ENCODE assay signal across 8 mouse cellular contexts in genomic region chr13:96943571-96943970, GRCm38 (mm10). TPM values are rescaled to one million over a fixed set of nuclear protein-coding genes. Genes with fewer than 3 reads are reported as not detected.
DNase-seq lines count a peak whose midpoint lies in the region; ATAC-seq lines count a peak whose summit lies in the region.

No protein-coding gene starts in this region.

- no peaks in the 10 kb centered on the region for H3K36me3 ChIP-seq in hindbrain, embryonic 15.5 days
- no peaks in the 10 kb centered on the region for H3K36me3 ChIP-seq in hindbrain, embryonic 13.5 days
- H3K36me3 ChIP-seq in midbrain, embryonic 10.5 days, result no peaks in the 10 kb centered on the region

- H3K4me2 ChIP-seq in hindbrain, embryonic 15.5 days, result no peak overlapping the region
- H3K4me2 ChIP-seq in hindbrain, embryonic 13.5 days, result no peak overlapping the region

- DNase-seq in right cerebral cortex, postnatal 4 days, result peak; percentile 68
- no peak for DNase-seq in right cerebral cortex, postnatal 36 days (ENCODE audit: low spot score in 2 of 2)
- DNase-seq in kidney, adult 9 months, result peak; percentile 69
- DNase-seq in testis, postnatal 14 days (ENCODE audit: low spot score), result peak; percentile 28
- no peak for DNase-seq in urinary bladder, adult 2 months (ENCODE audit: low spot score)
- no peak for DNase-seq in midbrain, embryonic 10.5 days (ENCODE audit: low spot score)

- H3K9ac ChIP-seq in hindbrain, embryonic 15.5 days, result no peak overlapping the region
- no peak overlapping the region for H3K9ac ChIP-seq in hindbrain, embryonic 13.5 days

- peaks cover 4% of the 10 kb centered on the region; the same call in 1 of the 2 replicates for H3K4me1 ChIP-seq in hindbrain, embryonic 15.5 days (replicated peaks)
- H3K4me1 ChIP-seq in hindbrain, embryonic 13.5 days (replicated peaks), result peaks cover 4% of the 10 kb centered on the region
- no peaks in the 10 kb centered on the region for H3K4me1 ChIP-seq in midbrain, embryonic 10.5 days

- WGBS in hindbrain, embryonic 15.5 days, result 39% methylated on average over 3 of the region's 3 CpGs
- 39% methylated on average over 3 of the region's 3 CpGs for WGBS in hindbrain, embryonic 13.5 days
- WGBS in midbrain, embryonic 10.5 days, result 70% methylated on average over 3 of the region's 3 CpGs

- no peak overlapping the region for H3K4me3 ChIP-seq in hindbrain, embryonic 15.5 days
- H3K4me3 ChIP-seq in hindbrain, embryonic 13.5 days, result no peak overlapping the region
- H3K4me3 ChIP-seq in midbrain, embryonic 10.5 days, result no peak overlapping the region

- no peaks in the 10 kb centered on the region for H3K9me3 ChIP-seq in hindbrain, embryonic 15.5 days
- no peaks in the 10 kb centered on the region for H3K9me3 ChIP-seq in hindbrain, embryonic 13.5 days
- H3K9me3 ChIP-seq in midbrain, embryonic 10.5 days (replicated peaks), result no peaks in the 10 kb centered on the region

- peak; percentile 38; the same call in 1 of the 2 replicates for ATAC-seq in hindbrain, embryonic 15.5 days (ENCODE audit: low FRiP score, low read depth)
- ATAC-seq in hindbrain, embryonic 13.5 days (ENCODE audit: low FRiP score), result no peak

- H3K27ac ChIP-seq in hindbrain, embryonic 15.5 days (replicated peaks), result no peak overlapping the region
- H3K27ac ChIP-seq in hindbrain, embryonic 13.5 days, result no peak overlapping the region
- H3K27ac ChIP-seq in midbrain, embryonic 10.5 days (replicated peaks), result no peak overlapping the region

- H3K27me3 ChIP-seq in hindbrain, embryonic 15.5 days, result no peaks in the 10 kb centered on the region
- H3K27me3 ChIP-seq in hindbrain, embryonic 13.5 days, result no peaks in the 10 kb centered on the region
- H3K27me3 ChIP-seq in midbrain, embryonic 10.5 days (ENCODE audit: low read depth, poor library complexity, severe bottlenecking), result no peaks in the 10 kb centered on the region

RNA-seq across cellular contexts. Expression of gene Gcnt4, which starts 19.1 kb away (rescaled TPM):
- polyA plus RNA-seq in hindbrain, embryonic 15.5 days (2015; fragmentation: Nextera tagmentation; extraction: Ambion mirVana), result 0.24 and 0.26 TPM in 2 replicates
- polyA plus RNA-seq in hindbrain, embryonic 13.5 days (2015; fragmentation: Nextera tagmentation; extraction: Ambion mirVana), result 0.04 and 0.09 TPM in 2 replicates
- polyA plus RNA-seq in urinary bladder, adult 2 months (2012; rRNA removed), result 0.39 and 0.49 TPM in 2 replicates
- polyA plus RNA-seq in midbrain, embryonic 10.5 days (2016; fragmentation: Nextera tagmentation; extraction: Ambion mirVana), result 0.41 and 0.81 TPM in 2 replicates

Comparison
In these comparisons a context has a peak if more than half of its experiments do, and no peak if none do; other contexts are left out.
1. DNase-seq: peak in right cerebral cortex, postnatal 4 days (single experiment), kidney, adult 9 months (single experiment) and testis, postnatal 14 days (single experiment); none in right cerebral cortex, postnatal 36 days (0 of 2), urinary bladder, adult 2 months (single experiment) and midbrain, embryonic 10.5 days (single experiment).